Mouse (Mus musculus): ENCODE results near the gene Lamc1.

DNA sequence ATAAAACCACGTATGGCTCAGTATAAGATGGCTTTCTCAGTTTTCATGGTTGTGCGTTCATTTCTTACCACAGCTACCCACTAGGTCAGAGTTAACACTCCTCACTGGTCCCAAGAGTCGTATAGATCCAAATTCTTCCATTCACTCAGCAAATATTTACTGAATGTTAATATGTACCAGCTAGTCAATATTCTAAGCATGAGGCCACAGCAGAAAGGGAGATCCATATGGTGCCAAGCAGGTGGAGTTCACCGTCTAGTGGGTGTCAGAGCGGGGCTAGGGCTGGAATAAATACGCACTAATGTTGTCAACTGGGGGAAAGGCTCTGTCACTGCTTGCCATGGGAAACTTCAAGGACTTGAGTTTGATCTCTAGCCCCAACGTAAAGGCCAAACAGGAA is 64.9 kb downstream of the Lamc1 start:
- no peak for TF ChIP-seq POLR2A (IDR thresholded peaks at IDR 0.05; ENCODE audit: borderline replicate concordance, low read depth, low read length)
- no peak for TF ChIP-seq CTCF (IDR thresholded peaks at IDR 0.05; ENCODE audit: low read depth, low read length)

All from bone marrow macrophage, adult 2 months (primary cell).